In genomic region chr5:138571623-138572022, GRCm38 (mm10) we compare ENCODE assay signal across 9 mouse cellular contexts. TPM values are rescaled to one million over a fixed set of nuclear protein-coding genes. Genes with fewer than 3 reads are reported as not detected.
DNase-seq lines count a peak whose midpoint lies in the region; ATAC-seq lines count a peak whose summit lies in the region.
"Had no signal": no experiment of that assay in that cellular context is flagged by ENCODE, and none has a peak within 500 bp of the region (broad histone marks: within the 10 kb centered on the region; RNA-seq: fewer than 3 reads in every experiment).

No protein-coding gene starts in this region.

- peak; percentile 50 for DNase-seq in hindbrain, embryonic 14.5 days (ENCODE audit: low spot score)
- DNase-seq in A20 (ENCODE audit: low read depth, low spot score) (peak; percentile 43), NIH3T3 (ENCODE audit: low read depth) (peak; percentile 48)
- peak; percentile 76 for DNase-seq in limb, embryonic 11.5 days (ENCODE audit: low spot score)
- peak; percentile 45 to 59 for DNase-seq in thymus, postnatal 10 days (ENCODE audit: low spot score in 2 of 2)

- H3K9me3 ChIP-seq in hindbrain, embryonic 14.5 days (ENCODE audit: control insufficient read depth, low read length) = 0 out of 2 replicates have a peak, but pooled peaks cover 3% of the 10 kb centered on the region
- H3K9me3 ChIP-seq in hindbrain, embryonic 12.5 days (replicated peaks) = no peaks in the 10 kb centered on the region
- no peaks in the 10 kb centered on the region for H3K9me3 ChIP-seq in limb, embryonic 11.5 days (ENCODE audit: control insufficient read depth, low read length)
- H3K9me3 ChIP-seq in heart, embryonic 12.5 days (replicated peaks) = peaks cover 8% of the 10 kb centered on the region

- H3K4me3 ChIP-seq in hindbrain, embryonic 14.5 days (replicated peaks; ENCODE audit: low read length) = no peak overlapping the region
- H3K4me3 ChIP-seq in hindbrain, embryonic 12.5 days = no peak overlapping the region
- no peak overlapping the region for H3K4me3 ChIP-seq in limb, embryonic 11.5 days (ENCODE audit: low read depth, low read length)
- H3K4me3 ChIP-seq in heart, embryonic 12.5 days = no peak overlapping the region

- H3K36me3 ChIP-seq in hindbrain, embryonic 14.5 days (replicated peaks; ENCODE audit: control insufficient read depth, insufficient read depth) = no peaks in the 10 kb centered on the region
- H3K36me3 ChIP-seq in hindbrain, embryonic 12.5 days = no peaks in the 10 kb centered on the region
- H3K36me3 ChIP-seq in limb, embryonic 11.5 days (ENCODE audit: control insufficient read depth, insufficient read depth, low read length) = no peaks in the 10 kb centered on the region
- H3K36me3 ChIP-seq in heart, embryonic 12.5 days = no peaks in the 10 kb centered on the region

- 51% methylated on average over 4 of the region's 4 CpGs for WGBS in hindbrain, embryonic 14.5 days
- 63% methylated on average over 4 of the region's 4 CpGs for WGBS in hindbrain, embryonic 12.5 days
- WGBS in limb, embryonic 11.5 days = 51% methylated on average over 4 of the region's 4 CpGs
- 54% methylated on average over 4 of the region's 4 CpGs for WGBS in heart, embryonic 12.5 days

- H3K27ac ChIP-seq in hindbrain, embryonic 14.5 days = no peak overlapping the region
- H3K27ac ChIP-seq in hindbrain, embryonic 12.5 days = no peak overlapping the region
- H3K27ac ChIP-seq in limb, embryonic 11.5 days (replicated peaks; ENCODE audit: low read depth, low read length) = no peak overlapping the region
- no peak overlapping the region for H3K27ac ChIP-seq in heart, embryonic 12.5 days (ENCODE audit: poor library complexity, severe bottlenecking)

- no peaks in the 10 kb centered on the region for H3K4me1 ChIP-seq in hindbrain, embryonic 14.5 days (replicated peaks; ENCODE audit: control insufficient read depth, insufficient read depth, low read length)
- no peaks in the 10 kb centered on the region for H3K4me1 ChIP-seq in hindbrain, embryonic 12.5 days
- no peaks in the 10 kb centered on the region for H3K4me1 ChIP-seq in limb, embryonic 11.5 days (ENCODE audit: control insufficient read depth, insufficient read depth, low read length)
- H3K4me1 ChIP-seq in heart, embryonic 12.5 days (replicated peaks) = no peaks in the 10 kb centered on the region

- H3K4me2 ChIP-seq in hindbrain, embryonic 14.5 days (replicated peaks) = no peak overlapping the region
- no peak overlapping the region for H3K4me2 ChIP-seq in hindbrain, embryonic 12.5 days (replicated peaks)
- H3K4me2 ChIP-seq in limb, embryonic 11.5 days (ENCODE audit: low read depth, severe bottlenecking) = no peak overlapping the region
- H3K4me2 ChIP-seq in heart, embryonic 12.5 days = no peak overlapping the region

- H3K9ac ChIP-seq in hindbrain, embryonic 14.5 days = no peak overlapping the region
- H3K9ac ChIP-seq in hindbrain, embryonic 12.5 days = no peak overlapping the region
- H3K9ac ChIP-seq in limb, embryonic 11.5 days (ENCODE audit: low read length) = no peak overlapping the region
- H3K9ac ChIP-seq in heart, embryonic 12.5 days = no peak overlapping the region

- ATAC-seq in hindbrain, embryonic 14.5 days (ENCODE audit: low FRiP score) = no peak
- no peak for ATAC-seq in hindbrain, embryonic 12.5 days (ENCODE audit: low FRiP score)
- ATAC-seq in limb, embryonic 11.5 days (ENCODE audit: insufficient number of reproducible peaks, low FRiP score, low TSS enrichment, low read depth) = no peak
- no peak for ATAC-seq in granulocyte monocyte progenitor cell, adult 5-6 weeks (replicated peaks; ENCODE audit: poor library complexity, severe bottlenecking)
- ATAC-seq in heart, embryonic 12.5 days (ENCODE audit: insufficient number of reproducible peaks, low FRiP score) = no peak

- no peaks in the 10 kb centered on the region for H3K27me3 ChIP-seq in hindbrain, embryonic 14.5 days (ENCODE audit: control insufficient read depth, insufficient read depth, low read length)
- no peaks in the 10 kb centered on the region for H3K27me3 ChIP-seq in hindbrain, embryonic 12.5 days
- no peaks in the 10 kb centered on the region for H3K27me3 ChIP-seq in limb, embryonic 11.5 days (ENCODE audit: control insufficient read depth, insufficient read depth, low read length)
- H3K27me3 ChIP-seq in heart, embryonic 12.5 days (replicated peaks) = no peaks in the 10 kb centered on the region

RNA-seq across cellular contexts. Expression of gene 1700123K08Rik, which starts 7.1 kb away (rescaled TPM):
- polyA plus RNA-seq in hindbrain, embryonic 14.5 days (2014; fragmentation: Nextera tagmentation; extraction: Ambion mirVana) = not detected in 2 replicates
- not detected in 2 replicates for polyA plus RNA-seq in hindbrain, embryonic 12.5 days (2016; fragmentation: Nextera tagmentation; extraction: Ambion mirVana)
- polyA plus RNA-seq in limb, embryonic 11.5 days (2014; fragmentation: Nextera tagmentation; extraction: Ambion mirVana) = not detected in 2 replicates
- total RNA-seq in granulocyte monocyte progenitor cell, adult 5-6 weeks (2014; fragmentation: Nextera tagmentation) = not detected in 2 replicates
- total RNA-seq in granulocyte monocyte progenitor cell, adult 5-6 weeks (2017) = not detected in 2 replicates
- polyA plus RNA-seq in heart, embryonic 12.5 days (2016; fragmentation: Nextera tagmentation; extraction: Ambion mirVana) = not detected in 2 replicates
- total RNA-seq: left cerebral cortex, adult 18-20 months had no signal

RNA-seq across cellular contexts. Expression of gene Zfp68, which starts 47.9 kb away (rescaled TPM):
- 83.0 and 91.1 TPM in 2 replicates for polyA plus RNA-seq in hindbrain, embryonic 14.5 days (2014; fragmentation: Nextera tagmentation; extraction: Ambion mirVana)
- polyA plus RNA-seq in hindbrain, embryonic 12.5 days (2016; fragmentation: Nextera tagmentation; extraction: Ambion mirVana) = 84.2 and 89.4 TPM in 2 replicates
- 77.6 and 77.8 TPM in 2 replicates for polyA plus RNA-seq in limb, embryonic 11.5 days (2014; fragmentation: Nextera tagmentation; extraction: Ambion mirVana)
- total RNA-seq in granulocyte monocyte progenitor cell, adult 5-6 weeks (2014; fragmentation: Nextera tagmentation) = 34.4 and 34.7 TPM in 2 replicates
- 56.2 and 72.1 TPM in 2 replicates for total RNA-seq in granulocyte monocyte progenitor cell, adult 5-6 weeks (2017)
- polyA plus RNA-seq in heart, embryonic 12.5 days (2016; fragmentation: Nextera tagmentation; extraction: Ambion mirVana) = 41.8 and 42.2 TPM in 2 replicates

RNA-seq across cellular contexts. Expression of gene A430033K04Rik, which starts 51.0 kb away (rescaled TPM):
- 20.0 and 20.7 TPM in 2 replicates for polyA plus RNA-seq in hindbrain, embryonic 14.5 days (2014; fragmentation: Nextera tagmentation; extraction: Ambion mirVana)
- 18.2 and 18.8 TPM in 2 replicates for polyA plus RNA-seq in hindbrain, embryonic 12.5 days (2016; fragmentation: Nextera tagmentation; extraction: Ambion mirVana)
- 14.2 and 16.6 TPM in 2 replicates for polyA plus RNA-seq in limb, embryonic 11.5 days (2014; fragmentation: Nextera tagmentation; extraction: Ambion mirVana)
- total RNA-seq in granulocyte monocyte progenitor cell, adult 5-6 weeks (2014; fragmentation: Nextera tagmentation) = 6.7 and 14.7 TPM in 2 replicates
- total RNA-seq in granulocyte monocyte progenitor cell, adult 5-6 weeks (2017) = 9.0 and 11.9 TPM in 2 replicates
- 7.3 and 8.5 TPM in 2 replicates for polyA plus RNA-seq in heart, embryonic 12.5 days (2016; fragmentation: Nextera tagmentation; extraction: Ambion mirVana)
